Mouse (Mus musculus) embryo, embryonic 10 days (tissue): ENCODE measurements around the gene Prkca.
A peak's percentile ranks its signal among the peaks of the same experiment; 100 is the strongest.

ENCODE experiments used
- DNase-seq: peaks from one replicate; pipeline ENCODE4 v3.0.0-alpha.2; 2015; ENCODE audit warnings: low spot score

The Prkca gene

GRCm38 (mm10) chr11:108010465-108010864, 333.3 kb downstream of the Prkca start:
- DNase-seq: no peak

GRCm38 (mm10) chr11:107998891-107999290, 344.8 kb downstream of the Prkca start:
- no peak for DNase-seq

GRCm38 (mm10) chr11:107996896-107997670, 346.6 kb downstream of the Prkca start:
- no peak for DNase-seq

- peak; percentile 83 for DNase-seq
Measured at GRCm38 (mm10) chr11:107994487-107994886, 349.2 kb downstream of the Prkca start.

GRCm38 (mm10) chr11:107993792-107994191, 349.9 kb downstream of the Prkca start:
- no peak for DNase-seq

GRCm38 (mm10) chr11:107992500-107992899, 351.2 kb downstream of the Prkca start:
- DNase-seq: no peak

GRCm38 (mm10) chr11:107991990-107992389, 351.7 kb downstream of the Prkca start:
- no peak for DNase-seq

GRCm38 (mm10) chr11:107989241-107989640, 354.5 kb downstream of the Prkca start:
- DNase-seq: no peak

- DNase-seq: no peak
Measured at GRCm38 (mm10) chr11:107985941-107986340, 357.8 kb downstream of the Prkca start.

GRCm38 (mm10) chr11:107983883-107984282, 359.8 kb downstream of the Prkca start:
- DNase-seq: no peak

GRCm38 (mm10) chr11:107983224-107983623, 360.5 kb downstream of the Prkca start:
- no peak for DNase-seq

- peak; percentile 85 for DNase-seq
Measured at GRCm38 (mm10) chr11:107982225-107982896, 361.4 kb downstream of the Prkca start.

GRCm38 (mm10) chr11:107979497-107980174, 364.1 kb downstream of the Prkca start:
- DNase-seq: no peak

GRCm38 (mm10) chr11:107969943-107970342, 373.8 kb downstream of the Prkca start:
- no peak for DNase-seq

GRCm38 (mm10) chr11:107968147-107968546, 375.6 kb downstream of the Prkca start:
- DNase-seq: peak; percentile 53

GRCm38 (mm10) chr11:107966229-107966628, 377.5 kb downstream of the Prkca start:
- DNase-seq: no peak

GRCm38 (mm10) chr11:107965449-107965848, 378.3 kb downstream of the Prkca start:
- DNase-seq: no peak

GRCm38 (mm10) chr11:107957566-107958350, 386.0 kb downstream of the Prkca start:
- DNase-seq: no peak

- no peak for DNase-seq
Measured at GRCm38 (mm10) chr11:107955191-107956062, 388.3 kb downstream of the Prkca start.

GRCm38 (mm10) chr11:107951431-107951830, 392.3 kb downstream of the Prkca start:
- no peak for DNase-seq

GRCm38 (mm10) chr11:107950658-107951057, 393.1 kb downstream of the Prkca start:
- no peak for DNase-seq
